Mouse (Mus musculus) limb, embryonic 12.5 days (tissue): ENCODE data around the gene Cln3. TPM values are rescaled to one million over a fixed set of nuclear protein-coding genes. Genes with fewer than 3 reads are reported as not detected.

Experiments used
- ATAC-seq: fragments of 200-750 bp; cut with Nextera tagmentation; 2 replicates; pipeline ENCODE4 v1.8.0; 2017; ENCODE audit warnings: low read depth, moderate TSS enrichment; ENCODE audit not compliant: insufficient number of reproducible peaks, insufficient read depth, low FRiP score, low TSS enrichment
- H3K27ac ChIP-seq: fragments of 300-500 bp; sonication (generic); 2 replicates; pipeline ENCODE4 v1.5.1; 2016; ENCODE audit warnings: mild to moderate bottlenecking, moderate library complexity
- H3K27me3 ChIP-seq: fragments of 300-500 bp; sonication (generic); 2 replicates; pipeline ENCODE4 v1.6.1; 2016; ENCODE audit warnings: mild to moderate bottlenecking, moderate library complexity
- H3K36me3 ChIP-seq: fragments of 300-500 bp; sonication (generic); 2 replicates; pipeline ENCODE4 v1.6.1; 2016; ENCODE audit warnings: mild to moderate bottlenecking, moderate library complexity
- H3K4me1 ChIP-seq: fragments of 300-500 bp; sonication (generic); replicated peaks from 2 replicates; pipeline ENCODE4 v1.6.1; 2016
- H3K4me2 ChIP-seq: fragments of 300-500 bp; sonication (generic); 2 replicates; pipeline ENCODE4 v1.6.1; 2016; ENCODE audit warnings: mild to moderate bottlenecking, moderate library complexity
- H3K4me3 ChIP-seq: fragments of 300-500 bp; sonication (generic); replicated peaks from 2 replicates; pipeline ENCODE4 v1.5.1; 2016; ENCODE audit warnings: mild to moderate bottlenecking
- H3K9ac ChIP-seq: fragments of 300-500 bp; sonication (generic); replicated peaks from 2 replicates; pipeline ENCODE4 v1.6.1; 2016; ENCODE audit warnings: mild to moderate bottlenecking, moderate library complexity
- H3K9me3 ChIP-seq: fragments of 300-500 bp; sonication (generic); 2 replicates; pipeline ENCODE4 v1.6.1; 2016; ENCODE audit warnings: mild to moderate bottlenecking, moderate library complexity
- WGBS: fragments of 180-500 bp; shearing (Covaris S2); methylation state at CpG from one replicate; pipeline ENCODE4 v1.1.7; 2016; 5-methylcytosine and 5-hydroxymethylcytosine counted together
- polyA plus RNA-seq: library from polyadenylated mRNA; unstranded; fragments of >200 nt; fragmentation: Nextera tagmentation; extraction: Ambion mirVana; gene quantifications from 2 replicates; pipeline ENCODE4 v1.2.1, GENCODE M21; 2016

Gene Cln3
- polyA plus RNA-seq, 1 experiment from 2014 or later = 34.0 TPM

DNA sequence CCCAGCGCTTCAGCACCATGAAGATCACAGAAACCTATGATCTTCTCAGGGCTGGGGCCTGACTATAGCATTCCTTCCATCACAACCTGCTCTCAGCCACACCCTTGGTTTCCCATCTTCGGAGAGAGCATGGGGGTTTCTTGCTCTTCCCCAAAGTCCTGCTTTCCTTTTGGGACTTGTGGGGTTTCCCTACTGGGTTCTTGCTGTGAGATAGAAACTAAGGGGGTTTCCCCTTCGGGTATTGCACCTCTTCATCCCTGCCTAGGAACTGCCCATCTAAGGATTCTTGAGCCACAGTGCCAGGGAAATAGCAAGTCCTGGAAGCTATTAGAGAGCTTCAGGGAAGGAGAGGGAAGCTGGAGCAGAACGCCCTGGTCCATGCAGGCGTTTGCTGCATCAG lies 10.3 kb upstream of the Cln3 start:
- H3K27me3 ChIP-seq = peaks cover 8% of the 10 kb centered on the region; the same call in 1 of the 2 replicates
- no peak overlapping the region for H3K27ac ChIP-seq
- no peaks in the 10 kb centered on the region for H3K4me1 ChIP-seq
- WGBS = 81% methylated on average over 5 of the region's 5 CpGs
- no peak overlapping the region for H3K9ac ChIP-seq
- no peak overlapping the region for H3K4me2 ChIP-seq
- no peak for ATAC-seq
- H3K4me3 ChIP-seq = no peak overlapping the region
- no peaks in the 10 kb centered on the region for H3K9me3 ChIP-seq
- H3K36me3 ChIP-seq = no peaks in the 10 kb centered on the region

DNA sequence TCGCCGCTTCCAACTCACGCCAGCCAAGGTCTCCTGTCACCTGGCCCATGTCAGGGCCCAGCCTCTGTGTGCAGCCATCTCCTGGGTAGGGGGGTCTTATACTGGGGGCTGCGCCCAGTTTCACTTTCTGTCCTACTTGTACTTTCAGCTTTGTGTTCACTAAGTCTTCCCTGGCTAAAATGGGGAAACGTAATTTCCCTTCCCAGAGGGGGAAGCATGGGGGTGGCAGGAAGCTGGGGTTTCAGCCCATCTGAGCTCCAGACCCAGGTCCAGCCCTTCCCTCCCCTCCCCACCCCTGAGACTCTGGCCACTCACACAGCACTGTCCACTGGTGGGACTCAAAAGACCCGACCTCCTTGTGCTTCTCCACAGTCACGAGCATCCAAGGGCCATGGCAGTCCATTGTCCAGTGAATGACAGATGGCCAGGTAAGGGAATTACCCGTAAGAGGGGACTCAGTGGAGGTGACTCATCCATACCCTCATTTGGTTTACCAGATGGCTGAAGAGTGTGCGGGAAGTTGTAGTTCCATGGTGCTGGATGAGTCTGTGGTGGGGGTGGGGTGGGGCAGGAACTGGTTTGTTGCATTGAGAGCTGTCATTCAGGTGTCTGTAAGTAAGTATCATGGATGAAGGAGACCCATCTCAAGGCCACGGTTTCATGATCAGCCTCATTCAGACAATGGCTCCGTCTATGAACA lies 9.4 kb upstream of the Cln3 start, which contains the start of gene Il27:
Gene Il27, minus strand, starts transcription at position 80 of the 700 bp plus-strand sequence.
- no peak for ATAC-seq
- no peak within 1 kb of the TSS for H3K4me2 ChIP-seq
- 83% methylated on average over 11 of the region's 11 CpGs for WGBS
- no peaks in the 10 kb centered on the region for H3K4me1 ChIP-seq
- no peaks in the 10 kb centered on the region for H3K9me3 ChIP-seq
- no peak within 1 kb of the TSS for H3K27ac ChIP-seq
- no peak within 1 kb of the TSS for H3K9ac ChIP-seq
- peaks cover 8% of the 10 kb centered on the region; the same call in 1 of the 2 replicates for H3K27me3 ChIP-seq
- no peak within 1 kb of the TSS for H3K4me3 ChIP-seq
- no peaks in the 10 kb centered on the region for H3K36me3 ChIP-seq

DNA sequence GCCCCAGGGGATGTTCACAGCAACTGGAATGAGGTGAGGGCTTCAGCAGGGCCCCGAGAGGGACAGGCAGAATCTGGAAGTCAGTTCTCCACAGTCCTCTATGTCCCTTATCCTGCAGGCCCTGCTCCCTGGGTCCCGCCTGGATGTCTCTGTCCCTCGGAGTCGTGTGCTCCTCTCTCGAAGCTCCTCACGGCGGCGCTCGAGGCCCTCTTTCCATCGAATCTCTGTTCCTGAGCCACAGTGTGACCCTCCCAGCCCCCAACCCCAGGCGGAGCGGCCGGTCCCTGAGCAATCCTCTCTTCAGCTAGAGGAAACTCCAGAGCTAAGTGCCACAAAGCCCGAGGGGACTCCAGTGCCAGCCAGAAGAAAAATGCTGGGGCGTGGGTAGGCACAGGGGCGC lies 2.2 kb upstream of the Cln3 start:
- Histone ChIP-seq H3K4me2 (peak overlapping the region; percentile 46), H3K27ac (no peak overlapping the region), H3K36me3 (no peaks in the 10 kb centered on the region), H3K9me3 (no peaks in the 10 kb centered on the region), H3K4me1 (peaks cover 9% of the 10 kb centered on the region; the same call in 1 of the 2 replicates), H3K4me3 (0 out of 2 replicates have a peak overlapping the region, but pooled peaks have one; percentile 1), H3K27me3 (peaks cover 38% of the 10 kb centered on the region), H3K9ac (peak overlapping the region; percentile 50)
- ATAC-seq = peak; percentile 39; the same call in 1 of the 2 replicates
- 4% methylated on average over 16 of the region's 16 CpGs for WGBS

GRCm38 (mm10) chr7:126586839-126587238 lies 1.2 kb upstream of the Cln3 start:
- H3K4me1 ChIP-seq = peaks cover 12% of the 10 kb centered on the region
- ATAC-seq = no peak

GRCm38 (mm10) chr7:126584506-126584977 lies 1.1 kb downstream of the Cln3 start, which contains the start of gene Apobr:
Gene Apobr (plus strand): TSS chr7:126584942.
- no peaks in the 10 kb centered on the region for H3K9me3 ChIP-seq
- H3K27ac ChIP-seq = no peak within 1 kb of the TSS
- H3K9ac ChIP-seq = no peak within 1 kb of the TSS
- WGBS = 71% methylated on average over 8 of the region's 8 CpGs
- H3K4me1 ChIP-seq = peaks cover 16% of the 10 kb centered on the region
- H3K4me2 ChIP-seq = peak within 1 kb of the TSS; percentile 78
- peak within 1 kb of the TSS; percentile 50 for H3K4me3 ChIP-seq
- no peak for ATAC-seq
- H3K27me3 ChIP-seq = peaks cover 31% of the 10 kb centered on the region
- peaks cover 5% of the 10 kb centered on the region; the same call in 1 of the 2 replicates for H3K36me3 ChIP-seq

More at GRCm38 (mm10) chr7:126586839-126587238, 1.2 kb upstream of the Cln3 start:
- Histone ChIP-seq H3K4me3 (no peak overlapping the region), H3K27me3 (peaks cover 31% of the 10 kb centered on the region), H3K27ac (no peak overlapping the region), H3K9ac (no peak overlapping the region), H3K36me3 (no peaks in the 10 kb centered on the region), H3K4me2 (no peak overlapping the region), H3K9me3 (no peaks in the 10 kb centered on the region)
- 64% methylated on average over 8 of the region's 8 CpGs for WGBS

DNA sequence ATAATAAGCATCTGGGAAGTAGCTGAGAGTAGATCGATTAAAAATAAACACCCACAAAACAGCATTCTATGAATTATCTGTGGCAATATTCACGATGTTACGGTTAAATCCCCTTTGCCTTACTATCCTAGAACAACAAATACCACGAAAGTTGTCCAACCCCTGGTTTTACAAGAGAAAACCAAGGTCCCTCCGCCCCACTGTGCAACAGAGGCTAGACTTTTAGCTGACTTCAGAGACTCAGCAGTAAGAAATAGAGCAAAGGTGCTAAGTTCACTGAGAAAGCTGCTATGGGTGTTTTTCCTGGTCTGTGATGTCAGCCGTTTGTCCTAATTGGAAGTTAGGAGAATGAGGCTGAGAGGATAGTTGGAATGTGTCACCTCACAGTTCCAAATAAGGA lies 1.9 kb downstream of the Cln3 start:
- ATAC-seq = no peak
- no peaks in the 10 kb centered on the region for H3K9me3 ChIP-seq
- H3K27me3 ChIP-seq = peaks cover 31% of the 10 kb centered on the region
- H3K4me3 ChIP-seq = peak overlapping the region; percentile 50
- no peak overlapping the region for H3K9ac ChIP-seq
- 54% methylated on average over 6 of the region's 6 CpGs for WGBS
- peaks cover 8% of the 10 kb centered on the region; the same call in 1 of the 2 replicates for H3K36me3 ChIP-seq
- peak overlapping the region; percentile 78 for H3K4me2 ChIP-seq
- H3K4me1 ChIP-seq = peaks cover 16% of the 10 kb centered on the region
- H3K27ac ChIP-seq = peak overlapping the region; percentile 82; the same call in 1 of the 2 replicates

GRCm38 (mm10) chr7:126583251-126583709 lies 2.3 kb downstream of the Cln3 start:
- H3K9ac ChIP-seq = peak overlapping the region; percentile 52
- peak overlapping the region; percentile 82 for H3K27ac ChIP-seq
- no peaks in the 10 kb centered on the region for H3K9me3 ChIP-seq
- H3K27me3 ChIP-seq = peaks cover 31% of the 10 kb centered on the region
- H3K4me2 ChIP-seq = peak overlapping the region; percentile 78
- H3K4me1 ChIP-seq = peaks cover 14% of the 10 kb centered on the region
- ATAC-seq = peak; percentile 87
- peak overlapping the region; percentile 50 for H3K4me3 ChIP-seq
- WGBS = 1% methylated on average over 22 of the region's 22 CpGs
- H3K36me3 ChIP-seq = peaks cover 11% of the 10 kb centered on the region; the same call in 1 of the 2 replicates

GRCm38 (mm10) chr7:126582759-126583158 lies 2.9 kb downstream of the Cln3 start:
- Histone ChIP-seq H3K4me3 (peak overlapping the region; percentile 50), H3K9me3 (no peaks in the 10 kb centered on the region), H3K27me3 (peaks cover 31% of the 10 kb centered on the region), H3K36me3 (peaks cover 14% of the 10 kb centered on the region; the same call in 1 of the 2 replicates), H3K27ac (0 out of 2 replicates have a peak overlapping the region, but pooled peaks have one; percentile 17), H3K9ac (peak overlapping the region; percentile 52), H3K4me1 (peaks cover 10% of the 10 kb centered on the region; the same call in 1 of the 2 replicates), H3K4me2 (peak overlapping the region; percentile 78)
- ATAC-seq = peak; percentile 66
- WGBS = 3% methylated on average over 20 of the region's 20 CpGs

GRCm38 (mm10) chr7:126581661-126582060 lies 4.0 kb downstream of the Cln3 start:
- Histone ChIP-seq H3K27me3 (peaks cover 21% of the 10 kb centered on the region), H3K4me1 (peaks cover 6% of the 10 kb centered on the region; the same call in 1 of the 2 replicates), H3K36me3 (peaks cover 22% of the 10 kb centered on the region), H3K9ac (no peak overlapping the region), H3K4me3 (no peak overlapping the region), H3K4me2 (peak overlapping the region; percentile 33), H3K27ac (no peak overlapping the region), H3K9me3 (no peaks in the 10 kb centered on the region)
- 86% methylated on average over 6 of the region's 6 CpGs for WGBS
- ATAC-seq = no peak

DNA sequence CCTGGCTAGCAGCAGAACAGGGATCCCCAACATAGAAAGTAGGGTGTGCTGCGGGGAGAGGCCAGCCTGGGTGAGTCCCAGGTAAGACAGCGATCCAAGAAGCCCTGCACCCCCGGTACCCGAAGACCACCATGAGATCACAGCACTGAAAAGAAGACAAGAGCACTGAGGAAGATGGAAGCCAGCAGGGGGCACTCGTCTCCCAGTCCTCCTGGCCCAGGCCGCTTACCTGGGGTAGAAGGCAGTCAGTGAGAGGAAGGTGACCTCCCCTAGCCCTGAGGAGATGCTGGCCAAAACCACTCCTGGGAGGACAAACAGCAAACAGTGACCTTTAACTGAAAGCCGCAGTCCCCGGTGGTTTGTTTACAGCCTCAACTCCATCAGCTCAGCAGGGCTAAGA lies 6.4 kb downstream of the Cln3 start:
- Histone ChIP-seq H3K27ac (no peak overlapping the region), H3K27me3 (no peaks in the 10 kb centered on the region), H3K9ac (no peak overlapping the region), H3K9me3 (no peaks in the 10 kb centered on the region), H3K4me3 (no peak overlapping the region), H3K4me2 (no peak overlapping the region), H3K36me3 (peaks cover 37% of the 10 kb centered on the region), H3K4me1 (peaks cover 6% of the 10 kb centered on the region; the same call in 1 of the 2 replicates)
- no peak for ATAC-seq
- 50% methylated on average over 8 of the region's 8 CpGs for WGBS

DNA sequence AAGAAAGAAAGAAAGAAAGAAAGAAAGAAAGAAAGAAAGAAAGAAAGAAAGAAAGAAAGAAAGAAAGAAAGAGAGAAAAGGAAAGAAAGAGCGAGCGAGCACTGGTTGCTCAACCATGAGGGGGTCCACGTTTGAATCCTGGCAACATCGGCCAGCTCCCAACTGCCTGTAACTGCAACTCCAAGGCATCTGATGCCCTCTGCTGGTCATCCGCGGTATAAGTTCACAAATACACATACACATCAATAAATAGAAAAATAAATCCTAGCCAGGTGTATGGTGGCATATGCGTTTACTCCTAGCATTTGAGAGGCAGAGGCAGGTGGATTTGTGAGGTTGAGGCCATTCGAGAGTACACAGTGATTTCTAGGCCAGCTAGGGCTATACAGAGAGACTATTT lies 8.7 kb downstream of the Cln3 start:
- no peak overlapping the region for H3K9ac ChIP-seq
- H3K4me3 ChIP-seq = no peak overlapping the region
- H3K27ac ChIP-seq = no peak overlapping the region
- WGBS = 54% methylated on average over 8 of the region's 8 CpGs
- H3K36me3 ChIP-seq = peaks cover 45% of the 10 kb centered on the region
- no peaks in the 10 kb centered on the region for H3K9me3 ChIP-seq
- ATAC-seq = no peak
- no peaks in the 10 kb centered on the region for H3K27me3 ChIP-seq
- H3K4me2 ChIP-seq = no peak overlapping the region
- peaks cover 5% of the 10 kb centered on the region; the same call in 1 of the 2 replicates for H3K4me1 ChIP-seq
